Mouse (Mus musculus) frontal cortex, adult 2 months (tissue): ENCODE measurements around the gene Nhlrc3. TPM values are rescaled to one million over a fixed set of nuclear protein-coding genes. Genes with fewer than 3 reads are reported as not detected.
A peak's percentile ranks its signal among the peaks of the same experiment; 100 is the strongest.

Experiments
- DNase-seq, 2 experiments: peaks; one replicate each; pipeline ENCODE4 v3.0.0; 2022; ENCODE audit warnings: low spot score in 1 of 2; ENCODE audit errors: extremely low spot score in 1 of 2
- polyA plus RNA-seq: library from polyadenylated mRNA; depleted of rRNA; stranded (reverse); fragments of >200 nt; gene quantifications from 2 replicates; pipeline ENCODE4 v1.2.3, GENCODE M21; 2012; rRNA removed

Gene Nhlrc3
- 8.2 and 9.7 TPM in 2 replicates for polyA plus RNA-seq

DNA sequence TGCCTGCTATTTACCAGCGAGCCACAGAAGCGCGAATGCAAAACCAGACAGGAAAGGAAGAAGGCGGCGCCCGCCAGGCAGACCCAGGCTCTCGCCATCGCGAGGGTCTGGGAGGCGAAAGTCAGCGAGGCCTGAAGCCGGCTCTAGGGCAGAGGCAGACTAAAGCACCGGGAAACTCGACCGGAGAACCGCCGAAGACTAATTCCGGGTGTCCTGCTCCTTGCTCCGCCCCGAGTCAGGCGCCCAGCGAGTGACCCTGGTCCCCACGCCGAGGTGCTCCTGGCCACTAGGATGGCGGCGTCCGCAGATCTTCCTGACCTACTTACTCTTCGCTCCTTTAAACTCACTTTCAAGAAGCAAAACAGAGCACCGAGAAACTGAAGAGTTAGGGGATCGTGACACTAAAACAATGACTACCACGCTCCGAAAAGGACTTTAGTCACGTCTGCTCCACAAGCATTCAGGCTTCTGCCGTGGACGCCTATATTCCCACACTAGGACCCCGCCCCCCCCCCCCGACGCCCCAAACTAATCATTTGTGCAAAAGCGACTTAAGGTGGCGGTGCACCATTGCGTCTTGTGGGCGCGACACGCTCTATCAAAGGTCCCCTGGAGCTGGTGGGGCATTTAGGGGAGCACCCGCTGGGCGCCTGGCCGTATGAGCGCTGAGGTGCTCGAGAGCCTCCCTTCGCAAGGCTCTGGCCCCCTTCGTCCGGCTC is at the start of gene Nhlrc3, which contains the start of gene Proser1:
Gene Nhlrc3 (minus strand): TSS at position 287 of the 719 bp plus-strand sequence.
Gene Proser1 (plus strand): TSS at position 621 of the 719 bp plus-strand sequence.
- DNase-seq = peak; percentile 93 to 97

DNA sequence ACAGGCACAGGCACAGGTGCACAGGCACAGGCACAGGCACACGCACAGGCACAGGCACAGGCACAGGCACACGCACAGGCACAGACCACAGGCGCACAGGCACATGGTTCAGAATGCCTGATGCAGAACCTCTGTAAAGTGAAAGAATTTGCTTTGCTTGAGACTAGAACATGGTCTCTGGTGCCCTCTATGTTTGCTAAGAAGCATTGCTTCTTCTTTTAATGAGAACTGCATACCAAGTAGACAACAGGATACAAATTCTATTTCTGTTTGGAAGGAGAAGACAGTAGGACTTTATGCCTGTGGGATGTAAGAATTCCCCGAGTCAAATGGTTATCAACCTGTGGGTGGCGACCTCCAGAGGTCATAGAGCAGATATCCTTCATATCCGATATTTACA is 39.3 kb upstream of the Nhlrc3 start:
- DNase-seq = peak in 1 of 2 experiments; percentile 13

DNA sequence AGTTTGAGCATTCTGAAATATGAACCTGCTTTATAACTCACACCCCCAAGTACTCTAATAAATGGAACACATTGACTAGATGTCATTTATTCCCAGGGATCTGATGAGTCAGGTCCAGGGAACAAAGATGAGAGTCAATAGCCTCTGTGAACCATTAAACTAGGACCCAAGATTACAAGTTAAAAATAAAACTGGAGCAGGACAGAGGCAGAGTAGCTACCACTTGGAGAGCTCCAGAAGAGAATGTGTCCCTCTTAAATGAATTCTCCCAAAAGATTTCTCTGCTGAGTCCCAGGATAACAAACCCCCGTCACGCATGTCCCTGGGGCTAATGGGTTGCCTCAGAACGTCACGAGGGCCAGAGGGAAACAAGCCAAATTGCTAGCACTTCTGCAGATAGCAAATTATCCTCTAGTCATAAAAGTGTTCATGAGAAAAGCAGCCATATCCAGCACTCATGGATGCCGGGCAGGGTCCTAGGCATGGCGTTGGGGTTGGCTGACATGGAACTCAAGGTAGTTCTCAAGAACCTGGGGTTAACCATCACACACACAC is 35.3 kb upstream of the Nhlrc3 start:
- DNase-seq = no peak

DNA sequence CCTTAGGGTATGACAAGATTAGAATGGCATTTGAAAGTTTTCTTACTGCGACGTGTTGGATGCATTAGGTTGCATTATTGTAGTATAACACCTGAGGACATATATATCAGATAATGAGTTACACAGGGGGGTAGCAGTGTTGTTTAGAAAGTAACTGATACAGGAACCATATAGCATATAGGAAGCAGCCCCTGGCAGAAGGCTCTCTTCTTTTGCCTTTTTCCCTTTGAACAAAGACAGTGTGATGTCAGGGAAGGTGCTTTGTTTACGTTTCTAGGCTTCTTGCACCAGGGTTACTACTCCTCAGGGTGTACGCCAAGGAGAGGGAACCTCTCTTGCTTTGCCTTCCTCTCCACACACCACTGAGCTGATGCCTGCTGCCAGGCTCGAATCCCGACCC is 25.2 kb upstream of the Nhlrc3 start, which contains the start of gene Stoml3:
Gene Stoml3 (plus strand): TSS at position 301 of the 400 bp plus-strand sequence.
- DNase-seq = no peak

DNA sequence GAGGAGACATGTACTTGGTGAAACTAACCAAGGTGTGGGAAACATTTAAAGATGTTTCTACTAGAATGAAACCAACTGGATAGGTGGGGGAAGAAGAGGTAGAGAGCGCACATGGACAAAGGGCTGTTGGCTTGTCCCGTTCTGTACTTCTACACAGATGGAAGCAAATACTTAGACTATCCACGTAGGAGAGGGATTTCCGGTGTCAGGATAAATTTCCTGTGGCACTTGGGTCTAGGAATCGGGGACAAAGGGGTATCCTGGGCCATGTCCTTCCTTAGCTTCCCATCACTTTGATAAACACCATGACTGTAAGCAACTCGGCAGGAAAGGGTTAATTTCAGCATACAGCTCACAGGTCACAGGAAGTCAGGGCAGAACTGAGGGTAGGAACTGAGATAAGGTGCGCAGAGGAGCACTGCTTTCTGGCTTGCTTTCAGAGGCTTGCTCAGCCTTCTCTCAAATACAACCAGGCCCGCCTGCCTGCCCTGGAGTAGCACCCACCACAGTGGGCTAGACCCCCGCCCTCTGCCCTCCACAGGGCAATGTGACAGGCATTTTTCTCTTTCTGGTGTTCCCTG is 24.0 kb upstream of the Nhlrc3 start:
- DNase-seq = no peak

DNA sequence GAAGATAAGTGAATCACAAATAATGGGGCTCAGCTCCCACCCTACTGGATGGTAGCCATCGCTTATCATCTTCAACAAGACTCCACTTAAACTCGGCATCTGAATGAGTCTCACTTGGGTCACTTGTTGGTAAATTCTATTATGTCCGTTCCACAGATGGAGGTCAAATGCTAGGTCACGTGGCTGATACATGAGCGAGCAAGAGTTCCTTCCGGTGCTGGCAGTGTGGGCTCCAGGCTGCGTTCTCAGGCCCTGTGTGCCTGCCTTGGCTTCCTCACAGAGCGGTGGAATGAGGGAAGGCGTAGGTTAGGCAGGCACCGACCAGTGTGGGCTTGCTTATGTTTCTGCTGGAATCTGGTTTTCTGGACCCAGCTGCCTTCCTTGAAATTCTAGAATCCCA is 23.4 kb upstream of the Nhlrc3 start:
- no peak for DNase-seq

DNA sequence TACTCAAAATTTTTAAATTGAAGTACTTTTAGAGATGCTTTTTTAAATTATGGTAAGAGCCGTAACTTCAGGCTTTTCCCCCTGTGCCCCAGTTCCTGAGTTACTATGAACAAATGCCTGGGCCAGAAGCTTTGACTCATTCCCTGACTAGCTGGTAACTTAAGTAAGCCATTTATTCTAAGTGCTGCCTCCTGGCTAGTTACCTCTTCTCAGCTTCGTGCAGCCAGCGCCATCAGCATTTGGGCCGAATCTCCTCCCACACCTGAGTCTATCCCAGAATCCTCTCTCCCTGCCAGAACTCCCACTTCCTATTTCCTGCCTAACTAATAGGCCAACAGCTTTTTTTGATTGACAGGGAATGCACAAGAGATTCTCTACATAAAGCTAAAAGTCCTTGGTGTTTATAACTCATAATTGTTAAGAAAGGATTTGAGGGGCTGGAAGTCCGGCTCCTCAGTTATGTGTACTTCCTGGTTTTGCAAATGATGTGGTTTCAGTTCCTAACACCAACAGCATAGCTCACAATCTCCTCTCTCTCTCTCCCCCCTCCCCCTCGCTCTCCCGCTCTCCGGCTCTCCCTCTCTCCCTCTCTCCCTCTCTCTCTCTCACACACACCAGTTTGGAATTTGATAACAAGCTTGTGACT is 20.4 kb upstream of the Nhlrc3 start:
- no peak for DNase-seq

DNA sequence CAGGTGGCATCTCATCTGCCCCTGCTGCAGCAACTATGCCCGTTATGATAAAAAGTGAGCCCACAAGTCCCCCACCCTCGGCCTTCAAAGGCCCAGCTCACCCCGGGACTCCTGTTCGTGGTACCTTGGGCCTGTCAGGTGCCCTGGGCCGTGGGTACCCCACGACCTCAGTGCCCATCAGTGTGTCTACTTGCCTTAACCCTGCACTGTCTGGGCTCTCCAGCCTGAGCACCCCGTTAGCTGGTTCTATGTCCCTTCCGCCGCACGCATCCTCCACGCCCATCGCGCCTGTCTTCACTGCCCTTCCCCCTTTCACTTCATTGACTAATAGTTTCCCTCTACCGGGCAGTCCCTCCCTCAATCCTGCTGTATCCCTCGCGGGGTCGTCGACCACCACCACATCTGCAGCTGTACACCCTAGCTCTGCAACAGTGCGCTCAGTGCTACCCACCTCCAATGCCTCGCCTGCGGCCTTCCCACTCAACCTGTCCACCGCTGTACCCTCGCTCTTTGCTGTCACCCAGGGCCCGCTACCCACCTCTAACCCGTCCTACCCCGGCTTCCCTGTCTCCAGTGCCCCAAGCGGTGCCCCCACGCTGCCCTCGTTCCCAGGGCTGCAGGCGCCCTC is 15.4 kb upstream of the Nhlrc3 start:
- DNase-seq = no peak

DNA sequence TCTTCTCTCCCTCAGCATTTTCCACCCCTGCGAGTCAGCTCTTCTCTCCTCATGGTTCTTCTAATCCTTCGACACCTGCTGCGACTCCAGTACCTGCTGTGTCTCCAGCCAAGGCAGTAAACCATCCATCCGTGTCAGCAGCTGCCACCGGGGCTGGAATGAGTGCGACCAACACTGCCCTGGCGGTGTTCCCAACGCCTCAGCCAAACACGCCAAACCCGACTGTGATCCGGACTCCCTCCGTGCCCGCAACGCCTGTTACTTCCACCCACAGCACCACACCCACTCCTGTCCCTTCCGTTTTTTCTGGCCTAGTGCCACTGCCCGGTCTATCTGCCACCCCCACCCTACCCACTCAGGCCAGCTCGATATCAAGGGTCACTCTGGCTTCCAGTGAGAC is 14.3 kb upstream of the Nhlrc3 start:
- no peak for DNase-seq

DNA sequence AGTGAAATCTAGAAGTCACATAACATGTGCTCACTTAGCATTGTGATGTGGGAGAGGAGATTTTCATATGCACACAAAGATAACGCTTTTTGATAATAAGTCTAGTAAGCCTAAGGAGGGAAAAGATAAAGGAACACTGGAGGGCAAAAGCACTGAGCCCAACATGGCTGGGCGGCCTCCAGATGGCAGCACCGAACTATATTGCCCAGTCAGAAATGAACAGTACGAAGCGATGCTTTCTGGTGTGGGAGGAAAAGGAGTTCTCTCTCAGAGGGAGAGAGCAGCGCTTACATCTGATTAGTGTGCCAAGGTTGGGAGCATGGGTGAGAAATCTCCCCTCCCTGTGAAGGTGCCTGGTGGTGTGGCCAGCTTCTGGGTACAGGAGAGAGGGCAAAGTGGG is 12.8 kb upstream of the Nhlrc3 start:
- DNase-seq = peak in 1 of 2 experiments; percentile 48

DNA sequence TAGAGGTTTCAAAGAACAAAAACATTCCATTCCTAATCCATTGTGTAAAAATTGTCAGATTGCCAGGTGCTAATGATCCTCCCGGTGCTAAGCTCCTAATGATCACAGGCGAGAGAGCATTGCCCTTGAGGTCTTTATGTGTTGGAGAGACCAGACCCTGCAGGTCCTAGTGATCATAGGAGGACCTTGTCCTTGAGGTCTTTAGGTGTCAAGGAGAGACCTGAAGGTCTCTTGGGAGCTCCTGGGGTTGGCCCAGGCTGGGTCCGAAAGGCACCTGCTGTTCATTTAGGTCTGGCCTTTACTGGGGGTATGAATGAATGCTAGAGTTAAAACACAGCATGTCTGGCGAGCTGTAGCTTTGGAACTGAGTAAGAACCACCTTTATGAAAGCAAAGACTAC is 11.0 kb upstream of the Nhlrc3 start:
- DNase-seq = no peak

DNA sequence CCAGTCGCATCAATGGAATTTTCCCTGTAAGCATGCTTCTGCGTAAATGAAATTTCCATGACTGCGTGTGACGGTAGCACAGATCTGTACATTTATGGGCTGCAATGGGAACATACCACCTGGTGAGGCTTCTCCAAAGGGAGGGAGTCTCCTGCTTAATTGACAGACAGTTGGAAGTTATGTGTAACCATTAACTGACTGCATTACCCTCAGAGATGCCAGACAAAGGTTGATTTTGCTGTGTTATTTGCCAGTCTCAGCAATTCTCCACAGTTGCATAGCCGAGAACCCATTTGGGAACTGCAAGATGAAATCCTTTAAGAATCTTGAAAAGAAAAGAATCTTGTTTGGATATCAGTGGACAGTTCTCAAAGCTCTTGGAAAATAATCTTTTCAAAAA is 8.9 kb upstream of the Nhlrc3 start:
- DNase-seq = no peak

DNA sequence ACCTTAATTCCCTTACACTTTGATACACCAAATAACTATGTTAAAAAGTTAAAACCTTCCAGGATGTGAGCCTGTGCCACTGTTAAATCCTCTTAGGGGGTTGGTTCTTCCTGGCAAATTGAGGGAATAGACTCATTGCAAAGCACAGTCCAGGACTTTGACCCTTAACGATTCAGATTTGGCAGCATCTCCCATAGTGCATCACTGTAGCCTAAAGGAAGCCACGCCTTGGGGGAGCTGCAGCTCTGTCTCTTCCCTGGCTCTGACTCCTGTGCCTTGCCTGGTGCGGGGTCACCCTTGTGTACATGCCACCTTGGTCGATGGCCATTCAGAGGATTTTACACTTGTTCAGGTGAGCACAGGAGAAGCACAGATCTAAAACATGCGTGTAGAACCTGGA is 6.5 kb upstream of the Nhlrc3 start:
- DNase-seq = no peak

DNA sequence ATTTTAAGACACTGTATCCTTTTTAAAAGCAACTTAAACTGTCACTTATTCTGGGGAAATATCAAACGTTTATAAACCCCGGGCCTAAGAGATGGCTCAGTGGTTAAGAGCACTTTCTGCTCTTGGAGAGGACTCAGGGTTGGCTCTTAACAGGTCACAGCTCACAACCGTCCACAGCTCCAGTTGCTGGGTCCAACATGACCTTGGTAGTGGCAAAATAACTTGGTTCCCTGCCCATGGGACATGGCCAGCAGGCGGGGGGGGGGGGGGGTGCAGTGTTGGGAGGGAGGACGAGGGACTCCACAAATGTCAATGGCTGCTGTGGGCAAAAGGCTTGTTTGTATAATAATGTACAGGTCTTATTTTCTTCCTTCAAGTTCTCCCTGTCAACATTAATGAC is 4.2 kb upstream of the Nhlrc3 start:
- DNase-seq = no peak

DNA sequence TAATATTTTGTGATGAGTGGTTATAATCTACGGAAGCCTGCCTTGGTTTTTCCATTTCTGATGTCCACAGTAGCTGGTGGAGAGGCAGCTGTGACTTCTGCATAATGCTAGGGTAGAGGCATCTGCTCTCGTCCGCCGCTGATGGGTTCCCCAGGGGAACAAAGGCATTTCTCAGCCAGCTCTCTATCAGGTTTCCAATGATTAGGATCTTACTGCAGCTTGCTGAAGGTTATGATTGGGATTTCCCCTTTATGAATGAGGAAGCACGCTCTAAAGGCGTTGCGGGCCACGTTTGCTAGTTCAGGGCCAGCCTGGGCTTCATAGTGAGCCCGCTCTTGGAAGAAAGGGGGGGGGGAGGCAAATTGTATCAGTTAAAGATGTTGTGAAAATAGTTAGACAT is 3.3 kb upstream of the Nhlrc3 start:
- DNase-seq = no peak

DNA sequence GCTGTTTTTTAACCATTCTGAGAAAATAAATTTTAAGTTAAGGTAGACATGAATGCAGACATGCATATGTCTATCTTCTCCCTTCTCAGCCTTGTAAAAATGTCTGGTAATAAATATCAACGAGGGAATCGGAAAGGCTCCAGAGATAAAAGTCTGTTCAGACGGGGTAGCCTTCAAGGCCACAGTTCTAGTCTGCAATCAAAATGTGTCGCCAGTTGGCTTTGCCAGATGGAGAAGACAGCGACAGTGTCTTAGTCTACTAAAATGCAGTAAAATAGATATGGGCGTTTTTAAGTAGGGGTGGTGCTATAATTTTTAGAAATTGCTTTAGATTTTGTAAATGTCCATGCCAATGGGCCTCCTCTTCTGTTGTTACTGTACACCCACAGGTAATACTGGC is 2.2 kb upstream of the Nhlrc3 start:
- no peak for DNase-seq

DNA sequence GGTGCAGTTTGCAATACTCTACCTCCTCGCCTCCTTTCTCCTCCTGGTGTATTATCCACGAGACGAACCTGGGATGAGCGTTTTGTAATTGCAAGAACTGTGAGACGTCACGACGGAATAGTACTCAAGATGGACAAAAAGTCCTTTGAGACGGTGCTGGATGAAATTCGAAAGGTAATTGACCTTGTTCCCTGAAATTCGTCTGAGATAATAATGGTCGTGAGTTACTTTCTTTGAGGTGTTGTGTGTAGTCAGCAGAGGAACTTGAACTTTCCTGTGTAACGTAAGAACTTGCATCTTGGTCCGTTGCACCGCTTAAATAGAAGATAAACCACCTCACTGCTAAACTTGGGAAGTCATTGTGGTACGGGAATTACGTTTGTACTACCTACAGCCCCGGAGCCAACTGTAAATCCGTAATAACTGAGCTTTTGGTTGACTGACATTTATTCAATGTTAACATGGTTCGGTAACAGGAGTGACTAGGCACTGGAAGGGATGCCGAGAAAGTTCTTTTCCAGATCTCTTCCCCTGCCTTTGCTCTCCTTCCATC is 1.1 kb upstream of the Nhlrc3 start:
- DNase-seq = peak in 1 of 2 experiments; percentile 19

DNA sequence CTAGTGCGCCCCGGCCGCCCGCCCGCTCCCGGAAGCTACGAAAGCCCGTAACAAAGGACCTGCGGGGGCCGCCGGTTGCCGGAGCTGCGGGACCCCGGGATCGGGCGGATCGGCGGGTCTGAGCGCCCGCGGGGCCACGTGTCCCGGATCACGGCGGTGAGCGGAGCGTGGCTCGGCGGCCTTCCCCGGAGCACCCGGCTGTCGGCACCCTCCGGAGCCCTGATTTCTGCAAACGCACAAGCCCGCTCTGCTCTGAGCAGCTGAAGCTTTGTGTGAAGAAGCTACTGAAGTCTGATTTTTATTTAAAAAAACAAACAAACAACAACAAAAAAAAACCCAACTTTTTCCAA is 608 bp upstream of the Nhlrc3 start:
- DNase-seq = no peak

DNA sequence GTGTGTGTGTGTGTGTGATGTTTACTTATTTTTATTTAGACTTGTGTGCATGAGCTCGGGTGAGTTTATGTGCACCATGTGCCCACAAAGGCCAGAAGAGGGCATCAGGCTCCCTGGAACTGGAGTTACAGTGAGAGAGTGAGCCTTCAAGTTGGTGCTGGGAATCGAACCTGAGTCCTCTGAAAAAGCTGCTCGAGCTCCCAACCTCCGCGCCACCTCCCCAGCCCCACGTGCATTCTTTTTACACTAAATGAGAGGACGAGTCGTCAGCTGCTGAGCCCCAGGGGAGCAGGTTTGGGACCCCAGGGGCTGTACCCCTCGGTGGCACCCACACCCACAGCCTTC is 459 bp downstream of the Nhlrc3 start:
- DNase-seq = no peak

DNA sequence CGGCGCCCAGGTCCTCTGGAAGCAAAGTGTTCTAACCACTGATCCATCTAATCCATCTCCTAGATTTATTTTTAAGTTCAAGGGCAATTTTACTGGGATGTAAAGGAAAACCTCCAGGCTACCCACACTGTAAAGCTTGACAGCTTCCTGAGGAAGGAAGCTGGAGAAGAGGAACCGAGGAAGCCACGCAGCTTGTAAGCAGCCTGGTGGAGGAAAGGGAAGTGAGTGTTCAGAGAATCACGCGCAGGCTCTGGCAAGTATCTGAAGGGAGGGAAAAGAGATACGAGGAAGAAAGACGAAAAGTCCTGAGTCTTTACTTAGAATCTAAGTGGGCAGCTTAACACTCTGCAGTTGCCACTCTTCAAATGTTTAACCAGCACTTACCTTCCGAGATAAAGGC is 3.0 kb downstream of the Nhlrc3 start:
- no peak for DNase-seq

DNA sequence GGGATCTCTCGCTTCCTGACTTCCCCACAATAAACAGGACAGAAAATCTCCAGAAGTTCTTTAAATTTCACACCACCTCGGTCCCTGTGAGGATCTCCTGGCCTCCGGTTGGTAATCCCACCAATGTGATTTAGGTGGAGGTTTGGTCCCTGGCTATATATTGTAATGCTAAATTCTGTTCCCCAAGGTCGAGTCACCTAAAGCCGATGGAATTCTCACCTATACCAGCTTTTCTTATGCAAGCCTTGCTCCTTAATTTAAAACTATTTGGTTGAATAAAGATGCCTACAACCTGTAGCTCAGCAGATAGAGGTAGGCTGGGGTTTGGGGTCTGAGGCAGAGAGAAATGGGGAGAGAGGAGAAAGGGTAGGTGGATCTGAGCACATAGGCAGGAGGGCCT is 5.4 kb downstream of the Nhlrc3 start:
- no peak for DNase-seq
